Mouse (Mus musculus) limb, embryonic 10.5 days (tissue): ENCODE results near the gene B2m. TPM values are rescaled to one million over a fixed set of nuclear protein-coding genes. Genes with fewer than 3 reads are reported as not detected.

Experiments
- DNase-seq: peaks from one replicate; pipeline ENCODE4 v3.0.0-alpha.2; 2017; ENCODE audit warnings: low spot score
- H3K27ac ChIP-seq: fragments of 300-500 bp; sonication (generic); 2 replicates; pipeline ENCODE4 v1.5.1; 2016; ENCODE audit warnings: mild to moderate bottlenecking
- H3K27me3 ChIP-seq: fragments of 300-500 bp; sonication (generic); 2 replicates; pipeline ENCODE4 v1.6.1; 2016; ENCODE audit warnings: low read depth, mild to moderate bottlenecking; ENCODE audit not compliant: poor library complexity, severe bottlenecking
- H3K36me3 ChIP-seq: fragments of 300-500 bp; sonication (generic); 2 replicates; pipeline ENCODE4 v1.6.1; 2016; ENCODE audit warnings: mild to moderate bottlenecking, moderate library complexity
- H3K4me1 ChIP-seq: fragments of 300-500 bp; sonication (generic); 2 replicates; pipeline ENCODE4 v1.6.1; 2016
- H3K4me3 ChIP-seq: fragments of 300-500 bp; sonication (generic); 2 replicates; pipeline ENCODE4 v1.5.1; 2016; ENCODE audit warnings: mild to moderate bottlenecking, moderate library complexity
- H3K9me3 ChIP-seq: fragments of 300-500 bp; sonication (generic); replicated peaks from 2 replicates; pipeline ENCODE4 v1.6.1; 2016; ENCODE audit warnings: mild to moderate bottlenecking
- WGBS: fragments of 180-500 bp; shearing (Covaris S2); methylation state at CpG from one replicate; pipeline ENCODE4 v1.1.7; 2016; 5-methylcytosine and 5-hydroxymethylcytosine counted together
- polyA plus RNA-seq: library from polyadenylated mRNA; unstranded; fragments of >200 nt; fragmentation: Nextera tagmentation; extraction: Ambion mirVana; gene quantifications from 2 replicates; pipeline ENCODE4 v1.2.1, GENCODE M21; 2016

The B2m gene
- polyA plus RNA-seq, 1 experiment from 2014 or later = 87.1 TPM

DNA sequence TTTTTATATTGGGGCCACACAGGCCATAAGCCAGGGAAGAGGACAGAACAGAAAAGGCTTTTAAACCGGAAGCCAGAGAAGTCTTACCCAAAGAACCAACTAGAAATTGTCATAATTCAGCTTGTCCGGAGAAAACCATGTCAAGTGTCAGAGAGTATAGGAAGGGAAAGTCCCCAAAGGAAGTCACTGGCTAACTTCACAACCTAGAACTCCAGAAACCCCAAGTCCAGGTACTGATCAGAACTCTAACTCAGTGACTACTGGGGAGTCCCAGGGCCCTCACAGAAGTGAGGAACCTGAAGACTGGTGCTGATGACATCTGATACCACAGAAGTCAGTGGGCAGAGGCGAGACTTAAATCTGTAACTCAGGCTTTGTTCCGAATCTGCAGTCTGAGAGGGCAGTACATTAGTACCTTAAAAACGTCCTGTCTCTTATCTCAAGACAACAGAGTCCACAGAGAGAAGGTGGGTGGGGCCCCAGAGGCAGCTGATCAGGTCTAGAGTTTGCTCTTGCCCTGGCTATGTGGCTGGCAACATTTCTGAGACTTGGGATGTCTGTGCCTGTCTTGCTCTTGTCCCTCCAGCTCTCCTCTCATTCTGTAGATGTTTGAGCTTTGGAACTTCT lies 9.5 kb upstream of the B2m start:
- no peak overlapping the region for H3K4me3 ChIP-seq
- 66% methylated on average over 5 of the region's 5 CpGs for WGBS
- H3K9me3 ChIP-seq = no peaks in the 10 kb centered on the region
- no peak for DNase-seq
- H3K36me3 ChIP-seq = no peaks in the 10 kb centered on the region
- no peaks in the 10 kb centered on the region for H3K4me1 ChIP-seq
- H3K27ac ChIP-seq = no peak overlapping the region
- no peaks in the 10 kb centered on the region for H3K27me3 ChIP-seq

DNA sequence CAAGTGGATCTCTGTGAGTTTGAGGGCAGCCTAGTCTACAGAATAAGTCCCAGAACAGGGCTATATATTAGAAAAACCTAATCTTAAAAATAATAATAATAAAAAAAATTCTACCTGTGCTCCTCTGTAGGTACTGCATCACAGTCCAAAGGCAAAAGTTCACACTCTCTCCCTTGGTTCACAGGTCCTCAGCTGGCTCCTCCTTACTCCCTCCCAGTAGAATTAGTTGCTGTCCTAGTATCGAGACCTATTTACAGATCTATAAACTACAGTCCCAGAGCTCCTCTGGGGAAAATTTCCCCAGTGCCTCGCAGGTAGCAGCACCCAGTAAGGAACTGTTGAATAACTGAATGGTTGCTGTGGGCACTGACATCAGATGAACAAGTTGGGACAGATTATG lies 6.7 kb upstream of the B2m start:
- H3K27ac ChIP-seq = no peak overlapping the region
- H3K9me3 ChIP-seq = no peaks in the 10 kb centered on the region
- 79% methylated on average over 2 of the region's 2 CpGs for WGBS
- H3K27me3 ChIP-seq = no peaks in the 10 kb centered on the region
- DNase-seq = no peak
- H3K4me3 ChIP-seq = no peak overlapping the region
- H3K4me1 ChIP-seq = no peaks in the 10 kb centered on the region
- no peaks in the 10 kb centered on the region for H3K36me3 ChIP-seq

DNA sequence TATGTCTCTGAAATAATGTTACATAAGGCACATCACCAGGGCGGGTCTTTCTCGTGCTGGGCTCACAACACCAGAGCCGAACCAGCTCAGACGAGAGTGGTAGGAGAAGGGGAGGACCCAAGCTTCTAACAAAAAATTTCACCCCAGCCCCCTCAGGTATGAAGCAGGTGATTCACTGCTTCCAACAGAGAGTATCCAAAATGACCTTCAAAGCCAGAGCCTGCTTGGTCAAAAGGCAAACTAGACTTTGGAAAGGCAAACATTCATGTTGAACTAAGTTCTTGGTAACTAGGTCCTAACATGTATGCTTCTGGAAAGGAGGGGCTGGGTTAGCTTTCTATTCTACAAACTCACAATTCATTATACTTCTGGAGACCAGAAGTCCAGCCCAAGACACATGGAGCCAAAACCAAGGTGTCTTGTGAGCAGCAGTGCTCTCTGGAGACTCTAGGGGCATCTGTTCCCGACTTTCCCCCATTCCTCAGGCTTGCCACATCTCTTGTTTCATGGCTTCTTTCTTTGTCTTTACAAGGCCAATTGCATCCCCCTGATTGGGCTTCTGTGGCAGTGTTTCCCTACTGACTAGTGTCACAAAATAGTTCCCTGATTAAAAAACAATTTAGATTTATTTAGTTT lies 6.0 kb upstream of the B2m start:
- H3K27ac ChIP-seq = no peak overlapping the region
- no peaks in the 10 kb centered on the region for H3K4me1 ChIP-seq
- DNase-seq = no peak
- 72% methylated on average over 5 of the region's 5 CpGs for WGBS
- H3K9me3 ChIP-seq = no peaks in the 10 kb centered on the region
- no peaks in the 10 kb centered on the region for H3K27me3 ChIP-seq
- H3K36me3 ChIP-seq = no peaks in the 10 kb centered on the region
- no peak overlapping the region for H3K4me3 ChIP-seq

DNA sequence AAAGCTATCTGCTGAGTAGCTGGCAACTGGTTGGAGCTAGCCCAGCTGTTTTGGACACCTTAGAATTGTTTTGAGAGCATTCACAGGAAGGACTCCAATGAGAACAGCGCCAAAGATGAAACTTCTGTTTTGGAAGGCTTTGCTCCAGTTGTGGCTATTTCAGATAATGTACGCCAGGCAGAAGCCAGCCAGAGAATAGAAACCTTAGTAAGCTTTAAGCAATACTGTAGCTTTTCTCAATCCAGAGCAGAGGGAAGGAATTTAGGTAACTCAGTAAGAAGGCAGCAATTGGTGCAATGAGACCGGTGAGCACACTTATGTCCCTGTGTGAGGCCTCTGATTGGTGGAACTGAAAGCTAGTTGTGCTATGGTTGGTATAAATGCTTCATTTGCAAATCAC lies 4.4 kb upstream of the B2m start:
- Histone ChIP-seq H3K27me3 (no peaks in the 10 kb centered on the region), H3K36me3 (no peaks in the 10 kb centered on the region), H3K4me3 (no peak overlapping the region), H3K4me1 (0 out of 2 replicates have a peak, but pooled peaks cover 4% of the 10 kb centered on the region), H3K9me3 (no peaks in the 10 kb centered on the region), H3K27ac (no peak overlapping the region)
- 87% methylated on average over 3 of the region's 3 CpGs for WGBS
- DNase-seq = no peak

DNA sequence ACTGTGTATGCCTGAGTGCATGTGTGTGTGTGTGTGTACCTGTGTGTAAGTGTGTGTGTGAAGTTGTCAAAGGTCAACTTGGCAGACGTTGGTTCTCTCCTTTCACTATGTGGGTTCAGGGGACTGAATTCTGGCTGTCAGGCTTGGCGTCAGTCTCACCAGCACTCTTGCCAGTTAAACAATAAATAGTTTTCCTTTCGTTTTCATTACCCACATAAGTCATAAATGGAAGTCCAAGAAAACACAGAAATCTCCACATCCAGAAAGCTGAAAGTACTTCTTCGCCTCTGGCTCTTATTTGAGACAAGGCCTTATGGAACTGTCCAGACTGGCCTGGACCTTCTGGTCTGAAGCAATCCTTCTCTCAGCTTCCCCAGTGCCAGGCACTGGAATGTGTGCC lies 1.7 kb upstream of the B2m start:
- Histone ChIP-seq H3K4me1 (peaks cover 8% of the 10 kb centered on the region; the same call in 1 of the 2 replicates), H3K27me3 (no peaks in the 10 kb centered on the region), H3K27ac (no peak overlapping the region), H3K36me3 (no peaks in the 10 kb centered on the region), H3K4me3 (no peak overlapping the region), H3K9me3 (no peaks in the 10 kb centered on the region)
- WGBS = 70% methylated on average over 4 of the region's 4 CpGs
- DNase-seq = no peak

DNA sequence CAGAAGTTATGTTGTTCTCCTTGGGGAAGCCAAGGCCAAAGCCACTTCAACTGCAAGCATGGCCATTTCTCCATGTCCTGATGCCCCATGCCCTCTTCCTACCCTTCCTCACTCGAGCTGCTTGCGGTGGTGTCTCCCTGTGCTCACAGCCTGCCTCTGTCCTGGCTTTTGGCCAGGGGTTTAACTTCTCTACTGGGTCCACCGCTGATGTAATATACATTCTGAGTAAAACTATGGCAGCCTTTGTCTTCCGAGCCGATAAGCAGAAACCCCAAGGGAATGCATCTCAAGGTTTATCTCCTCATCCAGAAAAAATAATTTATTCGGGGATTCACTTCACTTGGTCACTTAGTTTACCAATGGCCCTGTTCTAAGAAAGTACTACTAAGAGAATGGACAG lies 799 bp upstream of the B2m start:
- H3K4me1 ChIP-seq = peaks cover 8% of the 10 kb centered on the region; the same call in 1 of the 2 replicates
- H3K27me3 ChIP-seq = no peaks in the 10 kb centered on the region
- no peaks in the 10 kb centered on the region for H3K9me3 ChIP-seq
- DNase-seq = no peak
- peaks cover 7% of the 10 kb centered on the region for H3K36me3 ChIP-seq
- no peak overlapping the region for H3K27ac ChIP-seq
- WGBS = 82% methylated on average over 6 of the region's 6 CpGs
- no peak overlapping the region for H3K4me3 ChIP-seq

DNA sequence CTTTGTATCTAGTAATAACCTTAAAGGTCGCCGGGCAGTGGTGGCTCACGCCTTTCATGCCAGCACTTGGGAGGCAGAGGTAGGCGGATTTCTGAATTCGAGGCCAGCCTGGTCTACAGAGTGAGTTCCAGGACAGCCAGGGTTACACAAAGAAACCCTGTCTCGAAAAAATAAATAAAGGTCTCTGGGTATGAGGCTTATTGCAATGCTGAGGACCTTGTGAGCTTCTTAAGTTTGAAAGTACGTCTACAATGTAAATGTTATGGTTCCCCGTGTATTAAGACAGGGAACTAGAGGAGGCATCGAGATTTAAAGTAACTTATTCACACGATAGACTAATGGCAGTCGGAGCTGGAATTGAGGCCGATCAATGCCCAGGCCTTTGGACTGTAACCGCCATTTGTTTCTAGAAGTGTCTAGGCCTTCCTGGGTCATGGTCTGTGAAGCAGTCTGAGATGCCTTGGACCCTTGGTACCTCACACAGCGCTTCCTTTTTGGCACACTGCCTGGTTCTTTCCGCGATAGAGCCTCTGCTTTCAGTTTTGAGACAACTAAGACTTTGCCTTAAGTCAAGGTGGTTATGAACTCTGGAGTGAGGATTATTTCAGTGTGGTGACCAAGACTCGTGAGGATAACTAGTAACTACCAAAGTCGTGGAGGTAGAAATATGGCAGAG lies 894 bp downstream of the B2m start:
- H3K27me3 ChIP-seq = no peaks in the 10 kb centered on the region
- peaks cover 8% of the 10 kb centered on the region; the same call in 1 of the 2 replicates for H3K4me1 ChIP-seq
- 42% methylated on average over 18 of the region's 18 CpGs for WGBS
- peak overlapping the region; percentile 79 for H3K4me3 ChIP-seq
- DNase-seq = no peak
- H3K27ac ChIP-seq = peak overlapping the region; percentile 87; the same call in 1 of the 2 replicates
- peaks cover 11% of the 10 kb centered on the region for H3K36me3 ChIP-seq
- H3K9me3 ChIP-seq = no peaks in the 10 kb centered on the region

DNA sequence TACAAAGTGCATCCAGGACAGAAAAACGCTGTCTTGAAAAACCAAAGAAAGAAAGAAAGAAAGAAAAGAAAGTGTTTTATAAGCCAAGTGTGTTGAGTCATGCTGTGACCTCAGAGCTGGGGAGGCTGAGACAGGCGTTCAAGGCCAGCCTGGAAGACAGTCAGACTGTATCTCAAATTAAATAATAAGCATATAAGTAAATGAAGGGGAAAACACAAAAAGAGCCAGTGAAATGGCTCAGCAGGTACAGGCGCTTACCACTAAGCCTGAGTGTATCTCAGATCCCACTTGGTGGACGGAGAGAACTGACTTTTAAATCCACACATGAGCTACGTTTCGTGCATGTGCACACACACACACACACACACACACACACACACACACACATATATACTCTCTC lies 1.8 kb downstream of the B2m start:
- Histone ChIP-seq H3K27me3 (no peaks in the 10 kb centered on the region), H3K4me1 (peaks cover 8% of the 10 kb centered on the region; the same call in 1 of the 2 replicates), H3K27ac (no peak overlapping the region), H3K4me3 (no peak overlapping the region), H3K9me3 (no peaks in the 10 kb centered on the region), H3K36me3 (peaks cover 13% of the 10 kb centered on the region)
- WGBS = 90% methylated on average over 6 of the region's 6 CpGs
- DNase-seq = no peak

DNA sequence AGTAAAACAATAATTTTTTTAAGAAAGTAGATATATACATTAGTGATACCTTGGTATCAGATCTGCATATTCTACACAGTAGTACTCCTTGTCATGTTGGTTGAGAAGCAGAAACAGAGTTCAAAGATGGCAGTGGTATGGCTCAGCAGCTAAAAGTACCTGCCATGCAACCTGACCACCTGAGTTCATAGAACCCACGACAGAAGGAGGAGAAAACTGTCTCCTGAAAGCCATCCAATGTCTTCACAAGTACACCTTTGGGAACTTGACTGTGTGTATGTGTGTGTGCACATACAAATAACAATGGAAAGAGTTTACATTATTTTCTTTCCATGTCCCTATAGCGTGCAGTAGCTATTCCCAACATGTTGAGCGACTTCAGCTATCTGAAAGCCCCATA lies 2.2 kb downstream of the B2m start:
- Histone ChIP-seq H3K27ac (no peak overlapping the region), H3K9me3 (no peaks in the 10 kb centered on the region), H3K36me3 (peaks cover 17% of the 10 kb centered on the region), H3K4me3 (no peak overlapping the region), H3K27me3 (no peaks in the 10 kb centered on the region), H3K4me1 (peaks cover 8% of the 10 kb centered on the region; the same call in 1 of the 2 replicates)
- 84% methylated on average over 3 of the region's 3 CpGs for WGBS
- no peak for DNase-seq

DNA sequence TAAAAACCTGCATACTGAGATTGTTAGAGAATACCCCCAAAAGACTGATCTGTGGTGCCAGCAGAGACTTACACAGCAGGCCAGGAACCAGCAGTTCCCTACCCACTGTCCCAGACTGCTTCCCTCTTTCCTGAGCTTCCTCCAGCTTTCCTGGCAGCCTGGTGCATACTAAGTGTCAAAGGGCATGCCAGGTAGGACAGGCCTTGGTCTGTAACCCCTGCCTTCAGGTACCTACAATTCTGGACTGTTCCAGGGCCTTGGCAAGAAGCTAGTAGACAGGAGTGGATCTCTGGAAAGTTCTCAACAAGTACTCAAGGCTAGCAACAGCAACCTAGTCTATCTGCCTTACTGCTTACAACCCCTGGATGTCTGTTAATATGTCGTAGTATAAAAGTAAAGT lies 3.7 kb downstream of the B2m start:
- no peak overlapping the region for H3K27ac ChIP-seq
- peaks cover 25% of the 10 kb centered on the region for H3K36me3 ChIP-seq
- H3K9me3 ChIP-seq = no peaks in the 10 kb centered on the region
- no peak overlapping the region for H3K4me3 ChIP-seq
- H3K27me3 ChIP-seq = no peaks in the 10 kb centered on the region
- 90% methylated on average over 1 of the region's 1 CpGs for WGBS
- peaks cover 8% of the 10 kb centered on the region; the same call in 1 of the 2 replicates for H3K4me1 ChIP-seq
- DNase-seq = no peak

DNA sequence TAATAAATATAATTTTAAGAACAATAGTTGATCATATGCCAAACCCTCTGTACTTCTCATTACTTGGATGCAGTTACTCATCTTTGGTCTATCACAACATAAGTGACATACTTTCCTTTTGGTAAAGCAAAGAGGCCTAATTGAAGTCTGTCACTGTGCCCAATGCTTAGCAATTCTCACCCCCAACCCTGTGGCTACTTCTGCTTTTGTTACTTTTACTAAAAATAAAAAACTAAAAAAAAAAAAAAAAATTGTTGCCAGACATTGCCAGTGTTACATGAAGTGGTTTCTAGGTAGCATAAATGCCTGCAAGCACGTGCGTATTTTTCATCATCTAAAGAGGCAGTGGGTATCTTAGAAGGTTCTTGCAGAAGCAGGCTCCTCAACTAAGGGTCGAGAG lies 5.4 kb downstream of the B2m start:
- no peak overlapping the region for H3K27ac ChIP-seq
- WGBS = 91% methylated on average over 3 of the region's 3 CpGs

DNA sequence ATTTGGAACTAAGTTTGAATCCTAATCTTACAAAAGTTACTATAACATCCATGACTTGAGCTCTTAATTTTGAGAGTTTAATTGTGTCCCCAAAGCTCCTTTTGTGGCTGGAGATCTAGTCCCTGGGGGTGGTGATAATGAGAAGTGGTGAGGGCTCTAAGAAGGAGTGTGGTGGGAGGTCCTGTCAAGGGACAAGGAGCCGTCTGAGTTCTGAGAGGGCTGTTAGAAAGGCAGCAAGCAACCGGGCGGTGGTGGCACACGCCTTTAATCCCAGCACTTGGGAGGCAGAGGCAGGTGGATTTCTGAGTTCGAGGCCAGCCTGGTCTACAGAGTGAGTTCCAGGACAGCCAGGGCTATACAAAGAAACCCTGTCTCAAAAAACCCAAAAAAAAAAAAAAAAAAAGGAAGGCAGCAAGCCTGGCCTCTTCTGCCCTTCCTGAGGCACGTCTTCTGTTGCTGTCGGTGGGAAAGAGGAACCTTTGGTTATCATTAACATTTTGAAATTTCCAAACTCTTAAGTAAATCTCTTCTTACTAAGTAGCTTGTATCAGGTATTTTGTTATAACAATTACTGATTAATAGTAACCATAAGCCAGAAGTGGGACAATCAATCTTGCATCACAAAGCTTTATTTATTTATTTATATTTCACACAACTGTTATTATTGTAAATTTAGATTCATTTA lies 6.3 kb downstream of the B2m start:
- no peak overlapping the region for H3K27ac ChIP-seq
- H3K27me3 ChIP-seq = no peaks in the 10 kb centered on the region
- no peak overlapping the region for H3K4me3 ChIP-seq
- no peaks in the 10 kb centered on the region for H3K4me1 ChIP-seq
- DNase-seq = no peak
- WGBS = 85% methylated on average over 7 of the region's 7 CpGs
- H3K36me3 ChIP-seq = peaks cover 25% of the 10 kb centered on the region
- no peaks in the 10 kb centered on the region for H3K9me3 ChIP-seq

More for the DNA sequence above, 5.4 kb downstream of the B2m start:
- no peaks in the 10 kb centered on the region for H3K27me3 ChIP-seq
- no peaks in the 10 kb centered on the region for H3K9me3 ChIP-seq
- H3K4me1 ChIP-seq = peaks cover 4% of the 10 kb centered on the region; the same call in 1 of the 2 replicates
- peaks cover 25% of the 10 kb centered on the region for H3K36me3 ChIP-seq
- DNase-seq = no peak
- no peak overlapping the region for H3K4me3 ChIP-seq

DNA sequence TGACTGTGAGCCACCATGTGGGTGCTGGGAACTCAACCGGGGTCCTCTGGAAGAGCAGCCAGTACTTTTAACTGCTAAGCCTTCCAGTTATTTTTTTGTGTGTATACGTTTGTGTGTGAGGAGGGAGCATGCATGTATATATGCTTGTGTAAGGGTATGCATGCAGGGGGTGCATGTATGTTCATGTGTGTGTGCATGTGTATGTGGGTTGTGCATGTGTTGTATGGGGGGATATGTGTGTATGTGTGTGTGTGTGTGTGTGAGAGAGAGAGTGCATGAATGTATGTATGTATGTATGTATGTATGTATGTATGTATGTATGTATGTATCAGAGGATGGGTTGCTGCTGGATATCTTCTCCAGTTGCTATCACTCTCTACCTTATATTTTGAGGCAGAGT lies 7.0 kb downstream of the B2m start:
- 90% methylated on average over 2 of the region's 2 CpGs for WGBS
- no peak overlapping the region for H3K27ac ChIP-seq
- no peaks in the 10 kb centered on the region for H3K27me3 ChIP-seq
- no peaks in the 10 kb centered on the region for H3K9me3 ChIP-seq
- H3K4me1 ChIP-seq = no peaks in the 10 kb centered on the region
- DNase-seq = no peak
- no peak overlapping the region for H3K4me3 ChIP-seq
- peaks cover 25% of the 10 kb centered on the region for H3K36me3 ChIP-seq
